Mouse (Mus musculus) thymus, adult 2 months (tissue): Measurements from ENCODE around the gene Sorcs3.

ENCODE experiments used
- CTCF ChIP-seq: fragments of 200-500 bp; IDR thresholded peaks from 2 replicates; pipeline ENCODE4 v1.5.1; 2012; ENCODE audit warnings: mild to moderate bottlenecking, control low read depth, low read length, moderate library complexity, borderline replicate concordance; ENCODE audit not compliant: control insufficient read depth, poor library complexity, insufficient read depth; ENCODE audit errors: extremely low read depth
- POLR2A ChIP-seq: fragments of 200-500 bp; IDR thresholded peaks from 2 replicates; pipeline ENCODE4 v1.6.1; 2012; ENCODE audit warnings: mild to moderate bottlenecking, low read length, control low read depth, moderate library complexity; ENCODE audit not compliant: control insufficient read depth, poor library complexity, insufficient read depth; ENCODE audit errors: extremely low read depth

DNA sequence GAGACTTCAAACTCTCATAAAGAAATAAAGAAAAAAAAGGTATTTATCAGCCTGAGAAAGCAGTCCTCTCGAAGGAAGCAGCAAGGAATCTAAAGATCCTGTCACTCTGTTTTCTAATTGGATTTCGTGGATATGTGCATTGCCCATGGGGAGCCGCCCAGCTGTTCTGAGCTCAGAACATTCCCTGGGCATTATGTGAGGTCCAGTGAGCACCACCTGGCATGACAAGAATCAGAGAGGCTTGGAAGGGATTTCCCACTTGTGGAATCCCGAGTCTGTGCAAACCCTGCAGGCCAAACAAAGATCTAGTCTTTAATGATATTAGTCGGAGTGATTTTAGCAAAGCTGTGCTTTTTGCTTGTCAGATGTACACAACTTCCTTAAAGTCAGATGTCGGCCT is 598.7 kb downstream of the Sorcs3 start:
- TF ChIP-seq CTCF (no peak), POLR2A (no peak)
